Mouse (Mus musculus) megakaryocyte, embryonic 14.5 days (primary cell): ENCODE measurements around the gene Dnah17. TPM values are rescaled to one million over a fixed set of nuclear protein-coding genes. Genes with fewer than 3 reads are reported as not detected.

ENCODE experiments used
- H3K27me3 ChIP-seq: replicated peaks from 2 replicates; pipeline ENCODE3; 2012; ENCODE audit warnings: inconsistent platforms
- H3K36me3 ChIP-seq: replicated peaks from 2 replicates; pipeline ENCODE3; 2012; ENCODE audit warnings: low read length, inconsistent platforms, mixed read lengths
- H3K4me1 ChIP-seq: 2 replicates; pipeline ENCODE4 v1.6.1; 2012; ENCODE audit warnings: inconsistent platforms
- H3K4me3 ChIP-seq: replicated peaks from 2 replicates; pipeline ENCODE3; 2012; ENCODE audit warnings: moderate library complexity, mild to moderate bottlenecking, inconsistent platforms
- H3K9me3 ChIP-seq: 2 replicates; pipeline ENCODE4 v1.6.1; 2012; ENCODE audit warnings: inconsistent platforms
- FLI1 ChIP-seq: IDR thresholded peaks from 2 replicates; pipeline ENCODE4 v1.6.1; 2012; ENCODE audit warnings: low read length, inconsistent platforms, mixed read lengths
- GATA1 ChIP-seq: IDR thresholded peaks from 3 replicates; pipeline ENCODE4 v1.6.1; 2012; ENCODE audit warnings: mixed read lengths, low read length, inconsistent platforms, borderline replicate concordance
- polyA plus RNA-seq: library from polyadenylated mRNA; stranded (reverse); fragments of >175 nt; gene quantifications from 2 replicates; pipeline ENCODE4 v1.2.3, GENCODE M21; 2012; ENCODE audit warnings: low replicate concordance; ENCODE audit not compliant: insufficient read depth

Dnah17 gene
- polyA plus RNA-seq, 1 experiment: 0.06 TPM

DNA sequence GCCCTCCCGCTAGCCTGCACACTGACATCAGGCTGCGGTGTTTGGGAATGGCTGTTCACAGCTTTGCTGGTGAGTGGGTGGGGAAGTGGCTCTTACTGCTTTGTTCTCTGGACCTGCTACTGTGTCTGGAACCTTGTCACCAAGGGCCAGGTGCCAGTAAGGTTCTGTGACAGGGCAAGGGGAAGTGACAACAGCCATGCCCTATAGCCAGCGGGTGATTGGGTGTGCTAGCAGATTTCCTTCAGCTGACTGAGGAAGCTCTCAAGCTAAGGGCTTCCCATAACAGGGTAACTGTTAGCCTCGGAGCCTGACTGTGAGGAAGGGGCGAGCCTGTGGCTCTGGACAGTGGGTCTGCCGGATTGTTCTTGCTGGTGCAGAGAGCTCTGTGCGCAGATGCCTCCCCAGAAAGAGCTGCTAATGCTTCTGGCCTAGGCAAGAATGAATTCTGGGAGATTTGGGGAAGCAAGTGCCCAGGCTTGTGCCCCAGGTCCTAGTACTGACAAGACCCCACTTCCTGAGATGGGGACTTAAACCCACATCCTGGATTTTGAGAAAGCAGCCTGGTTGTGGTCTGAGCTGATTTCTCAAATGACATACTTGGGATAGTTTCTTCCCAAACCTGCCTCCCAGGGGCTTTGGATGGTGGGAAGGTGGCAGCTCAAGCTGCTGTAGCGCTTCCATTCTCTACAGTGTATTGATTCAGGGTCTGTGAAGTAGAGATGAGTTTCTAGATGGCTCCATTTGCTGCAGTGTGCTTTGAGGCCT is 114.9 kb downstream of the Dnah17 start:
- TF ChIP-seq FLI1 (no peak), GATA1 (no peak)
- H3K4me3 ChIP-seq: peak overlapping the region; percentile 47
- no peaks in the 10 kb centered on the region for H3K27me3 ChIP-seq
- peaks cover 6% of the 10 kb centered on the region for H3K9me3 ChIP-seq
- peaks cover 100% of the 10 kb centered on the region for H3K36me3 ChIP-seq
- peaks cover 91% of the 10 kb centered on the region for H3K4me1 ChIP-seq

DNA sequence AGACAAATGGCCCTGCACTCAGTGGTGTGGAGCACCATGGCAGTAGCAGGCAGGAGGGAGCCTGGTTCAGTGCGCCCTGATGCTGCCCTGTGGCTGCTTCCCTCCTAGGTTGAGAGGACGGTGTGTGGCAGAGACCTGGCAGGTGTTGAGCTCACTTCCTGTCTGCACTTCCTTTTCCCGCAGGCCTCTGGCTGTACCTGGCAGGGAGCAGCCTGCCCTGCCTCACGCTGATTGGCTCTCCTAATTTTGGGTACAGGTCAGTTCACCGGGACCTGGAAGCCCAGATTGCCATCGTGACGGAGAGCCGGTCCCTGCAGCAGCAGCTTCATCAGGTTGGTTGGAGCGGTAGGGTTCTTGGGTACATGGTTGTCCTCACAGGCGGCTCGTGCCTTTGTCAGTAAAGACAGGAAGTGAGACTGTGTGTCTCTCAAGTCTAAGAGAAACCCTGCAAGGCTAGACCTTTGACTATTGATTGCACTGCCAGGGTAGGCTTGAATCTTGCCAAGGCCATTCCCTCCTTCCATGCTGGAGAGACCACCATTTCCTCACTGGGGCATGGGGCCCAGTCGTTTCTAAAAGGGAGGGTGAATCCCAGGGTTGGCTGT is 115.9 kb downstream of the Dnah17 start:
- Histone ChIP-seq H3K9me3 (peaks cover 6% of the 10 kb centered on the region), H3K4me3 (peak overlapping the region; percentile 69), H3K4me1 (peaks cover 94% of the 10 kb centered on the region), H3K27me3 (no peaks in the 10 kb centered on the region), H3K36me3 (peaks cover 100% of the 10 kb centered on the region)
- TF ChIP-seq GATA1 (no peak), FLI1 (no peak)

DNA sequence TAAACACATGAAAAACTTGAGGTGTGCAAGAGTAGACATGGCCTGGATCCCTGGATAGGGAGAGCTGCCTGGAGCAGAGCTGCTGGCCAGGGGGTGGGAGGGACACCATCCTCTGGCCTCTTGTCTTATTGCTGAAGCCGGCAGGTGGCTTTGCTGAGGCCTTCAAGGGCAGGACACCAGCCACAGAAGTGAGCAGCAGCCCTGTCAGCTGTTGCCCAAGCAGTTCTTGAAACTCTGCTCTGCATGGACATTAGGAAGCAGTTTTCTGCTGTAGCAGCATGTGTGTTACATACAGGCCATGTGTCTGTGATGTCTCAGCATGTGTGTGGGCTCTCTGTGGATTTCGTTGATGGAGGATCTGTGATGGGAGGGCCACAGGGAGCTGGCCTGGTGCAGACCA is 117.1 kb downstream of the Dnah17 start:
- peaks cover 100% of the 10 kb centered on the region for H3K36me3 ChIP-seq
- peaks cover 94% of the 10 kb centered on the region for H3K4me1 ChIP-seq
- no peak for TF ChIP-seq GATA1
- no peak for TF ChIP-seq FLI1
- H3K4me3 ChIP-seq: no peak overlapping the region
- peaks cover 6% of the 10 kb centered on the region for H3K9me3 ChIP-seq
- no peaks in the 10 kb centered on the region for H3K27me3 ChIP-seq

DNA sequence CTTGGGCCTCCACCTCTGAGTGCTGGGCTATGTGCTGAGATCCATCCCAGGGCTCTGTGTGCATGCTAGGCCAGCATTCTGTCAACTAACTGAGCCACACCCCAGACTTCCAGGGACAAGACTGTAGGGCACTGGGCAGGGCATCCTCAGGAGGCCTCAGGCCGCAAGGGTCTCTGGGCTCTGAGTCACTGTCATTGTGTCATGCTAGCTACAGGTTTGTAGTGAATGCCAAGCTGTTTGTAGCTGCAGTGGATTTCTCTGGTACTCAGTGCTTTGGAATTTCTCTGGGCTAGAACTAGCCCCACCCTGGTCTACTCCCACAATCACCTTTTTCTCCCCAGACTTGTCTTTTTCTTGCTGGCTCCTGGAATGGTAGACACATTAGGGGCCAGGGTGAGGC is 117.8 kb downstream of the Dnah17 start:
- TF ChIP-seq FLI1 (no peak), GATA1 (no peak)
- Histone ChIP-seq H3K4me1 (peaks cover 97% of the 10 kb centered on the region), H3K9me3 (no peaks in the 10 kb centered on the region), H3K36me3 (peaks cover 100% of the 10 kb centered on the region), H3K27me3 (no peaks in the 10 kb centered on the region), H3K4me3 (no peak overlapping the region)

DNA sequence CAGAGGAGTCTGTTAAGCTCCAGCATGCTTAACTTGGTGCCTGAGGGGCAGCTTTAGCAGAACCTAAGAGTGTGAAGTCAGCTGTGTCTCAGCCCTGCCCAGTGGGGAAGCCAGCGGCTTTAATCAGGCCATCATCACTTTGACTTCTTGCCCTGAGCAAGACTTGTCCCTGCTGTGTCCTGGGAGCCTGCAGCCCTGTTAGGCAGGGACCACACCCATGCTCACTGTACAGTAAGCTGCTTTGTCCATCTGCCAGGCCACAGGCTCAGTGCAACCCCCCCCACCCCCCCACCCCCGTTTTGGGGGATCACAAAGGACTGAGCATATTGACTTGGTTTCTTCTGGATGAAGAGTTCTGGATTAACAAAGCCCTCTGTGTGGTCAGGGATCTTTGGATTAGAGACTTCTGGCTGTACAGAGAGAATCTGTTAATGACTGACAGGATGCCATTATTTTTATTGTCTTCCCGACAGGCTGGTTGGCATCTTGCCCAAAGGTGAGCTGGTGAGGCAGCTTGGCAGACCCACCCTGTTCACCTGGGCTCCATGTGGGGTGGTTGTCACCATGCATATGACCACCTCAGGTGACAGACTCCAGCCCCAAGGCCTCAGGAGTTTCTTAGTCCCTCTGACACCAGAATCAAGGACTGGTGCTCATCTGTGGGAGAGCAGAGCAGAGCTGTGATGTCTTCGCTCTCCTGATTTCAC is 120.4 kb downstream of the Dnah17 start:
- no peaks in the 10 kb centered on the region for H3K9me3 ChIP-seq
- peaks cover 100% of the 10 kb centered on the region for H3K36me3 ChIP-seq
- no peak for TF ChIP-seq FLI1
- no peak for TF ChIP-seq GATA1
- no peaks in the 10 kb centered on the region for H3K27me3 ChIP-seq
- H3K4me1 ChIP-seq: peaks cover 100% of the 10 kb centered on the region
- no peak overlapping the region for H3K4me3 ChIP-seq

DNA sequence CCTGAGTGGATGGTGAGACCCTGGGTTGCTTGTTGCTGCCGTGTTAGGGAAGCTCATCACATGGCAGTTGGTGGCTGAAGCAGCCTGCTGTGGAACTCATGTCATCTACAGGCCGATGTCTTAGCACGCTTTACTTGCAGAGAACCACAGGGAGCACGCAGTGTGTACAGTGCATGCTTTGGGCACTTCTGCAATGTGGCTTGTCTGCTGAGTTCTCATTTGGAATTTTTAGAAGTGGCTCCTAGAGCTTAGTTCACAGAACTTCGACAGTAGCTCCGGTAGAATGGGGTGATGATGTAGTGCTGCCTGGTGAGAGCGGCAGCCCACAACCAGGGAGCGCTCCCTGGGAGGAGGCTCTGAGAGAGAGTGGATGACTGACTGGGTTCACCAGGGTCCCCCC is 121.6 kb downstream of the Dnah17 start:
- H3K36me3 ChIP-seq: peaks cover 100% of the 10 kb centered on the region
- peaks cover 97% of the 10 kb centered on the region for H3K4me1 ChIP-seq

DNA sequence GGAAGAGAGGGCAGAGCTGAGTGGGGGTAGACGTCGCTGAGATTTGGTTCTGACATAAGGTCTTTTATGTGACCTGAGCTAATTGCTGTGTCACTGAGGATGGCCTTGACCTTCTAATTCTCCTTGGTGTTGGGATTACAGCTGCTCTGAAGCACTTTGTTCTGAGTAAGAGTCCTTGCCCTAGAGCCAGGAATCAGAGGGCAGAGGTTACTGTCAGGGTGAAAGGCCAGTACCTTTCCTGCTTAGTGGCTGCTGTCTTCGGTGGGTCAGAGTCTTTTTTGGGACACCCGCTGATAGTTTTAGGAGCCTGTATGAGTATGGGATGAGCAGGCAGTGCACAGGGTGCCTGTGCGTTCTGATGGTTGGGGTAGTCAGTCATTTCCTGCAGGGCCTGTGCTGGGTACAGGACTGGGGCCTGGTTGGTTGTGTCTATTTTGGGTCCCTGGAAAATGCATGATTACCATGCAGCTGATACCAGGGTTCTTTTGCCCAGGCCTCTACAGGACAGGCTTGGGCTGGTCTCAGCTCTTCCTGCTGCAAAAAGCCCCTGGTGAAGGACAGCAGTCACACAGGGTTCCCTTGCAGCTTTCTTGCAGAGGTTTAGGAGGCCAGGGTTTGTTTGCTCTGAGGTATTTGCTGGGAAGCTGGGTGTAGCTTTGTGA is 122.2 kb downstream of the Dnah17 start:
- TF ChIP-seq FLI1 (no peak), GATA1 (no peak)
- Histone ChIP-seq H3K9me3 (no peaks in the 10 kb centered on the region), H3K36me3 (peaks cover 100% of the 10 kb centered on the region), H3K4me1 (peaks cover 97% of the 10 kb centered on the region), H3K27me3 (no peaks in the 10 kb centered on the region), H3K4me3 (peak overlapping the region; percentile 67)

More for the DNA sequence above, 121.6 kb downstream of the Dnah17 start:
- H3K27me3 ChIP-seq: no peaks in the 10 kb centered on the region
- no peak for TF ChIP-seq GATA1
- no peak for TF ChIP-seq FLI1
- peak overlapping the region; percentile 67 for H3K4me3 ChIP-seq
- H3K9me3 ChIP-seq: no peaks in the 10 kb centered on the region

DNA sequence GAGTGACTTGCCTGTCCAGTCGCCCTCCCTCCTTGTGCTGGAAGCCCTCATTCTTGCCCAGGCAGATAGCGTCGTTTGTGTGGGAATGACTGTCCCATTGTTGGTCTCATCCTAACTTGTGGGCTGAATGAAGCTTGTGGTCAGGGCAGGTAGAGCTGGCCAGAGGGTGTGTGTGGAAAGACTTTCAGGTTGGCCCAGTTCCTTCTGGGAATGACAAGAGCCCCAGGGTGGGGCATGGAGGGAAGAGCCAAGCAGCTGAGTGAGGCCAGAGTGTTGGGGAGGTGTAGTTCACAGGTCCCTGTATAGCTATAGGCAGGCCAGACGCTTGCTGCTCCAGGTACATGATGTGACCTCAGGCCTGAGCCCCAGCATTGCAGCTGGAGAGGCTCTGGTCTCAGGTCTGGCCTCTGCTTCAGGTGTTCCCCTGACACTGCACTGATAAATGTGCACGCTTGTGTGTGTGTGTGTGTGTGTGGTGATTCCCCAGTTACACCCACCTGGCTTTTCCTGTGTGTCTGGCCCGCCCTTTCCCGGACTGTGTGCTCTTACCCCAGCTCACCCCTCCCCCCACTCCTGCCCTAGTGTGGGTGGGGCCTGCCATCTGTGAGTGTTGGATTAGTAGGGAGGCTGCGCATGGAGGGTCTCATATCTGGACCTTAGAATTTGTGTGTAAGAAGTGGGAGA is 122.8 kb downstream of the Dnah17 start:
- Histone ChIP-seq H3K4me1 (peaks cover 95% of the 10 kb centered on the region), H3K9me3 (no peaks in the 10 kb centered on the region), H3K36me3 (peaks cover 99% of the 10 kb centered on the region), H3K27me3 (no peaks in the 10 kb centered on the region), H3K4me3 (peak overlapping the region; percentile 72)
- TF ChIP-seq FLI1: no peak
- no peak for TF ChIP-seq GATA1

DNA sequence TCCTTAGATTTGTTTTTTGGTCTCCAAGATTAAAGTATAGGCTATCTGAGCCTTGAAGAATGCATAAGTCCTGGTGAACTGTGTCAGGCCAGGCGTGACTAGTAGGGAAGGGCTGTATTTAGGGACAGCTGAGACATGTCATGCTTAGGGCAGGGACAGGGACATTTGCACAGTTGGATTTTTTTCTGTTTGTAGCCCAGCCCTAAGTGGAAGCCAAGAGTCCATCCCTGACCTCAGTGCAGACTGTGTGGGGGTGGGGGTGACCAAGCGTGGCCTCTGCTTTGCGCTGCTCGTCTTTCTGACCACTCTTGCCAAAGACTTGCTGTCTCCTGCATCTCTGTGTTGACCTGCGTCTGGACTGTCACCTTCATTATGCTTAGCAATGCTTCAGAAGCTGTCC is 126.2 kb downstream of the Dnah17 start:
- TF ChIP-seq FLI1: no peak
- TF ChIP-seq GATA1: no peak
- Histone ChIP-seq H3K4me3 (no peak overlapping the region), H3K36me3 (peaks cover 99% of the 10 kb centered on the region), H3K4me1 (peaks cover 95% of the 10 kb centered on the region), H3K27me3 (no peaks in the 10 kb centered on the region), H3K9me3 (no peaks in the 10 kb centered on the region)

DNA sequence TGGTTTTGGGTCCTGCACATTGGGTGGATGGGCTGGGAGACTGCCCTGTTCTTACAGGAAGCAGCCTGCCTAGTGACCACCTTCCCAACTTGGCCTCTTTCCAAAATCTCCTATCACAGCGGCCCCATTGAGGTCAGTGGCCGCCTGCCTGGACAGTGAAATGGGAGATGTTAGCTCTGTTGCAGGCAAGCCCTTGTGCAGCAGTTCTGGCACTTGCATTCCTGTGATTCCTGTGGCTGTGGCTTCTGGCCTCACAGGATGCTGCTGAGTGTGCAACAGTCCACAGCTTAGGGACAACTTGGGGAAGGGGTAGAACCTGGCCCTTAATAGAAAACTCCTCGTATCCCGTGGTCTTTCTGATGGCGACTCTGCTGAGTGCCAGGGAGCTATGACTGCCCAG is 126.7 kb downstream of the Dnah17 start:
- H3K36me3 ChIP-seq: peaks cover 99% of the 10 kb centered on the region
- peaks cover 95% of the 10 kb centered on the region for H3K4me1 ChIP-seq
- no peaks in the 10 kb centered on the region for H3K9me3 ChIP-seq
- H3K27me3 ChIP-seq: no peaks in the 10 kb centered on the region
- no peak overlapping the region for H3K4me3 ChIP-seq
- TF ChIP-seq GATA1 (no peak), FLI1 (no peak)
